ENCODE assay signal across 14 mouse cellular contexts in the genomic region with DNA sequence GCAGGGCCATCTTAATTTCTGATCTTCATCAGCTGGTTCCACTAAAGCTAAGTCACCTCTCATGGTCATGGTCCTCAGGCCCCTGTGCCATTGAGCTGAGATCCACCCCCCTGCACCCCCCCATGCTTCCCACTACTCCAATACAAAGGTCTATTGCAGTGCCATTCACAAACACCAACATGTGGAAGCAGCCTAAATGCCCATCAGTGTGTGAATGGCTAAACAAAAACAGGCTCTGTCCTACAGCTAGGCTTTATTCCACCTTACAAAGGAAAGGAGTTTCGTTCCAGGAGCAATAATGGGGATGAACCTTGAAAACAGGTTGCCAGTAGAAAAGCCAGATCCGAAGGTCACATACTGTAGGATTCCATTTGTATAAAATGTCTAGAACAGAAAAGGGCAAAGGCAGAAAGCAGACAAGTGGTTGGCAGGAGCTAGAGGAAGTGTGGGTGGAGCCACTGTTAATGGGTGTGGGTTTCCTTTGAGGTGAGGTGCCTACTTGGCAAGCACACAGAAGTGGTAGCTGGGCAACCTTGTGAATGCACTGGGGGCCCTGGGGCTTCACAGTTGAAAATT.
"Had no signal": no experiment of that assay in that cellular context is flagged by ENCODE, and none has a peak within 500 bp of the region (broad histone marks: within the 10 kb centered on the region; RNA-seq: fewer than 3 reads in every experiment).

No protein-coding gene starts in this region.

- H3K36me3 ChIP-seq: limb, embryonic 12.5 days; liver, embryonic 13.5 days; lung, embryonic 15.5 days; midbrain, embryonic 12.5 days had no signal

- H3K9ac ChIP-seq: limb, embryonic 12.5 days; liver, embryonic 13.5 days; liver, postnatal 0 days; lung, embryonic 15.5 days; midbrain, embryonic 12.5 days had no signal

- ATAC-seq: liver, postnatal 0 days had no signal

- H3K4me3 ChIP-seq: limb, embryonic 12.5 days; liver, embryonic 13.5 days; lung, embryonic 15.5 days; megakaryocyte, embryonic 14.5 days; midbrain, embryonic 12.5 days had no signal

- H3K27me3 ChIP-seq: limb, embryonic 12.5 days; liver, embryonic 13.5 days; lung, embryonic 15.5 days; megakaryocyte, embryonic 14.5 days; midbrain, embryonic 12.5 days had no signal

- H3K4me1 ChIP-seq: limb, embryonic 12.5 days; liver, embryonic 13.5 days; lung, embryonic 15.5 days; megakaryocyte, embryonic 14.5 days had no signal

- H3K4me2 ChIP-seq: limb, embryonic 12.5 days; liver, embryonic 13.5 days; lung, embryonic 15.5 days; midbrain, embryonic 12.5 days had no signal

- H3K9me3 ChIP-seq: limb, embryonic 12.5 days; liver, embryonic 13.5 days; lung, embryonic 15.5 days; midbrain, embryonic 12.5 days had no signal

- DNase-seq: kidney, postnatal 25 days; layer of hippocampus, postnatal 36 days; liver; liver, embryonic 13.5 days; liver, postnatal 0 days; lung, postnatal 14 days; right cerebral cortex, adult 18-20 months; right cerebral cortex, postnatal 25 days; thymus, postnatal 4 days had no signal

- H3K27ac ChIP-seq: limb, embryonic 12.5 days; liver, embryonic 13.5 days; lung, embryonic 15.5 days; macrophage; midbrain, embryonic 12.5 days had no signal
